Mouse (Mus musculus): ENCODE data around the gene Phf5a. TPM values are rescaled to one million over a fixed set of nuclear protein-coding genes. Genes with fewer than 3 reads are reported as not detected.

The Phf5a gene
- polyA plus RNA-seq, 1 experiment from 2014 or later, result 212 TPM

GRCm38 (mm10) chr15:81869985-81870384, 1.7 kb downstream of the Phf5a start:
- Histone ChIP-seq H3K36me3 (peaks cover 60% of the 10 kb centered on the region), H3K9me3 (no peaks in the 10 kb centered on the region), H3K27me3 (ENCODE audit: insufficient read depth, poor library complexity, severe bottlenecking) (no peaks in the 10 kb centered on the region), H3K27ac (no peak overlapping the region), H3K4me1 (replicated peaks) (peaks cover 25% of the 10 kb centered on the region), H3K4me3 (0 out of 2 replicates have a peak overlapping the region, but pooled peaks have one; percentile 2)
- 97% methylated on average over 5 of the region's 5 CpGs for whole genome bisulfite sequencing
- DNase-seq (ENCODE audit: low spot score), result no peak

GRCm38 (mm10) chr15:81864238-81864637, 7.5 kb downstream of the Phf5a start:
- Histone ChIP-seq H3K4me3 (no peak overlapping the region), H3K9me3 (no peaks in the 10 kb centered on the region), H3K27me3 (ENCODE audit: insufficient read depth, poor library complexity, severe bottlenecking) (no peaks in the 10 kb centered on the region), H3K4me1 (replicated peaks) (peaks cover 7% of the 10 kb centered on the region), H3K36me3 (peaks cover 58% of the 10 kb centered on the region), H3K27ac (no peak overlapping the region)
- no peak for DNase-seq (ENCODE audit: low spot score)
- WGBS, result 90% methylated on average over 7 of the region's 7 CpGs

GRCm38 (mm10) chr15:81860471-81861135, 11.1 kb downstream of the Phf5a start:
- no peak for DNase-seq (ENCODE audit: low spot score)
- Histone ChIP-seq H3K4me3 (peak overlapping the region; percentile 92; the same call in 1 of the 2 replicates), H3K4me1 (replicated peaks) (peaks cover 34% of the 10 kb centered on the region), H3K27me3 (ENCODE audit: insufficient read depth, poor library complexity, severe bottlenecking) (no peaks in the 10 kb centered on the region), H3K36me3 (peaks cover 22% of the 10 kb centered on the region), H3K27ac (peak overlapping the region; percentile 93; the same call in 1 of the 2 replicates), H3K9me3 (no peaks in the 10 kb centered on the region)
- 46% methylated on average over 8 of the region's 8 CpGs for WGBS

- H3K27me3 ChIP-seq (ENCODE audit: insufficient read depth, poor library complexity, severe bottlenecking), result no peaks in the 10 kb centered on the region
- peak; percentile 91 for DNase-seq (ENCODE audit: low spot score)
- H3K9me3 ChIP-seq, result no peaks in the 10 kb centered on the region
- under 1% methylated on average over 39 of the region's 39 CpGs for WGBS
- H3K36me3 ChIP-seq, result peaks cover 16% of the 10 kb centered on the region
- peaks cover 40% of the 10 kb centered on the region for H3K4me1 ChIP-seq (replicated peaks)
- H3K4me3 ChIP-seq, result peak overlapping the region; percentile 92
- H3K27ac ChIP-seq, result peak overlapping the region; percentile 93
Observed at GRCm38 (mm10) chr15:81859330-81860255, 12.1 kb downstream of the Phf5a start.

GRCm38 (mm10) chr15:81858517-81859329, 13.0 kb downstream of the Phf5a start, which contains the start of gene Tob2:
TSS of gene Tob2 (minus strand) at chr15:81858796.
- Histone ChIP-seq H3K4me3 (peak within 1 kb of the TSS; percentile 92), H3K9me3 (no peaks in the 10 kb centered on the region), H3K27me3 (ENCODE audit: insufficient read depth, poor library complexity, severe bottlenecking) (no peaks in the 10 kb centered on the region), H3K4me1 (replicated peaks) (peaks cover 40% of the 10 kb centered on the region), H3K27ac (peak within 1 kb of the TSS; percentile 93), H3K36me3 (peaks cover 16% of the 10 kb centered on the region)
- under 1% methylated on average over 44 of the region's 44 CpGs for WGBS
- peak; percentile 61 for DNase-seq (ENCODE audit: low spot score)

GRCm38 (mm10) chr15:81858138-81858516, 13.6 kb downstream of the Phf5a start:
- peak; percentile 90 for DNase-seq (ENCODE audit: low spot score)
- peaks cover 40% of the 10 kb centered on the region for H3K4me1 ChIP-seq (replicated peaks)
- H3K36me3 ChIP-seq, result peaks cover 19% of the 10 kb centered on the region
- H3K27ac ChIP-seq, result peak overlapping the region; percentile 93
- no peaks in the 10 kb centered on the region for H3K9me3 ChIP-seq
- WGBS, result 0% methylated on average over 23 of the region's 23 CpGs
- H3K27me3 ChIP-seq (ENCODE audit: insufficient read depth, poor library complexity, severe bottlenecking), result no peaks in the 10 kb centered on the region
- peak overlapping the region; percentile 92 for H3K4me3 ChIP-seq

GRCm38 (mm10) chr15:81857724-81858116, 14.0 kb downstream of the Phf5a start:
- peak overlapping the region; percentile 93 for H3K27ac ChIP-seq
- no peak for DNase-seq (ENCODE audit: low spot score)
- H3K36me3 ChIP-seq, result peaks cover 23% of the 10 kb centered on the region
- H3K4me1 ChIP-seq (replicated peaks), result peaks cover 40% of the 10 kb centered on the region
- WGBS, result 0% methylated on average over 33 of the region's 33 CpGs
- H3K4me3 ChIP-seq, result peak overlapping the region; percentile 92
- no peaks in the 10 kb centered on the region for H3K9me3 ChIP-seq
- H3K27me3 ChIP-seq (ENCODE audit: insufficient read depth, poor library complexity, severe bottlenecking), result no peaks in the 10 kb centered on the region

GRCm38 (mm10) chr15:81856938-81857723, 14.6 kb downstream of the Phf5a start:
- 1% methylated on average over 14 of the region's 14 CpGs for WGBS
- peak; percentile 24 for DNase-seq (ENCODE audit: low spot score)
- peak overlapping the region; percentile 93 for H3K27ac ChIP-seq

GRCm38 (mm10) chr15:81856030-81856790, 15.5 kb downstream of the Phf5a start:
- H3K27ac ChIP-seq, result peak overlapping the region; percentile 93
- under 1% methylated on average over 28 of the region's 28 CpGs for WGBS
- no peaks in the 10 kb centered on the region for H3K9me3 ChIP-seq

More at GRCm38 (mm10) chr15:81856938-81857723, 14.6 kb downstream of the Phf5a start:
- peaks cover 40% of the 10 kb centered on the region for H3K4me1 ChIP-seq (replicated peaks)
- no peaks in the 10 kb centered on the region for H3K27me3 ChIP-seq (ENCODE audit: insufficient read depth, poor library complexity, severe bottlenecking)
- H3K9me3 ChIP-seq, result no peaks in the 10 kb centered on the region
- peak overlapping the region; percentile 92 for H3K4me3 ChIP-seq
- peaks cover 29% of the 10 kb centered on the region for H3K36me3 ChIP-seq

GRCm38 (mm10) chr15:81853081-81853480, 18.6 kb downstream of the Phf5a start:
- peaks cover 23% of the 10 kb centered on the region for H3K4me1 ChIP-seq (replicated peaks)
- no peak for DNase-seq (ENCODE audit: low spot score)
- H3K27me3 ChIP-seq (ENCODE audit: insufficient read depth, poor library complexity, severe bottlenecking), result no peaks in the 10 kb centered on the region
- H3K4me3 ChIP-seq, result no peak overlapping the region
- WGBS, result 92% methylated on average over 7 of the region's 7 CpGs
- H3K36me3 ChIP-seq, result peaks cover 62% of the 10 kb centered on the region
- no peaks in the 10 kb centered on the region for H3K9me3 ChIP-seq
- no peak overlapping the region for H3K27ac ChIP-seq

More at GRCm38 (mm10) chr15:81856030-81856790, 15.5 kb downstream of the Phf5a start:
- peak; percentile 90 for DNase-seq (ENCODE audit: low spot score)
- peaks cover 40% of the 10 kb centered on the region for H3K4me1 ChIP-seq (replicated peaks)
- H3K27me3 ChIP-seq (ENCODE audit: insufficient read depth, poor library complexity, severe bottlenecking), result no peaks in the 10 kb centered on the region
- peak overlapping the region; percentile 92 for H3K4me3 ChIP-seq
- peaks cover 38% of the 10 kb centered on the region for H3K36me3 ChIP-seq

GRCm38 (mm10) chr15:81852411-81853000, 19.2 kb downstream of the Phf5a start:
- no peaks in the 10 kb centered on the region for H3K27me3 ChIP-seq (ENCODE audit: insufficient read depth, poor library complexity, severe bottlenecking)
- WGBS, result 90% methylated on average over 9 of the region's 9 CpGs
- no peak overlapping the region for H3K4me3 ChIP-seq
- no peak for DNase-seq (ENCODE audit: low spot score)
- peaks cover 68% of the 10 kb centered on the region for H3K36me3 ChIP-seq
- H3K9me3 ChIP-seq, result no peaks in the 10 kb centered on the region
- H3K27ac ChIP-seq, result no peak overlapping the region
- H3K4me1 ChIP-seq (replicated peaks), result peaks cover 23% of the 10 kb centered on the region
